Mouse (Mus musculus) forebrain, embryonic 11.5 days (tissue): ENCODE measurements at regions not wholly inside any gene's neighbourhood (a gene's known extent, or its start where the extent isn't known, plus 50 kb on each side); places are given as distances from the start of the nearest gene placed in this dataset.
A peak's percentile ranks its signal among the peaks of the same experiment; 100 is the strongest.

ENCODE experiments used
- ATAC-seq: fragments of 200-750 bp; cut with Nextera tagmentation; replicated peaks from 2 replicates; pipeline ENCODE4 v1.8.0; 2017; ENCODE audit warnings: moderate TSS enrichment; ENCODE audit not compliant: low FRiP score
- DNase-seq: peaks from one replicate; pipeline ENCODE4 v3.0.0-alpha.2; 2017; ENCODE audit warnings: low spot score
- H3K27ac ChIP-seq: fragments of 300-500 bp; sonication (generic); 2 replicates; pipeline ENCODE4 v1.5.1; 2014; ENCODE audit warnings: low read depth, low read length
- H3K27me3 ChIP-seq: fragments of 300-500 bp; sonication (generic); 2 replicates; pipeline ENCODE4 v1.6.1; 2014; ENCODE audit warnings: mild to moderate bottlenecking, low read length, mixed read lengths; ENCODE audit not compliant: control insufficient read depth, insufficient read depth
- H3K36me3 ChIP-seq: fragments of 300-500 bp; sonication (generic); 2 replicates; pipeline ENCODE4 v1.6.1; 2014; ENCODE audit warnings: mild to moderate bottlenecking, low read length, moderate library complexity, mixed read lengths; ENCODE audit not compliant: control insufficient read depth, insufficient read depth
- H3K4me1 ChIP-seq: fragments of 300-500 bp; sonication (generic); replicated peaks from 2 replicates; pipeline ENCODE4 v1.6.1; 2014; ENCODE audit warnings: low read length, mixed read lengths; ENCODE audit not compliant: control insufficient read depth, insufficient read depth
- H3K4me2 ChIP-seq: fragments of 300-500 bp; sonication (generic); 2 replicates; pipeline ENCODE4 v1.6.1; 2014; ENCODE audit warnings: low read depth, mild to moderate bottlenecking, low read length, moderate library complexity, mixed read lengths; ENCODE audit not compliant: severe bottlenecking
- H3K4me3 ChIP-seq: fragments of 300-500 bp; sonication (generic); 2 replicates; pipeline ENCODE4 v1.5.1; 2014; ENCODE audit warnings: low read depth, low read length
- H3K9ac ChIP-seq: fragments of 300-500 bp; sonication (generic); 2 replicates; pipeline ENCODE4 v1.6.1; 2014; ENCODE audit warnings: low read length
- H3K9me3 ChIP-seq: fragments of 300-500 bp; sonication (generic); 2 replicates; pipeline ENCODE4 v1.6.1; 2016; ENCODE audit warnings: low read length, mixed read lengths; ENCODE audit not compliant: control insufficient read depth
- WGBS: fragments of 180-500 bp; shearing (Covaris S2); extraction: QIAGEN DNeasy Blood & Tissue Kit; methylation state at CpG from one replicate; pipeline ENCODE4 v1.1.7; 2014; 5-methylcytosine and 5-hydroxymethylcytosine counted together

DNA sequence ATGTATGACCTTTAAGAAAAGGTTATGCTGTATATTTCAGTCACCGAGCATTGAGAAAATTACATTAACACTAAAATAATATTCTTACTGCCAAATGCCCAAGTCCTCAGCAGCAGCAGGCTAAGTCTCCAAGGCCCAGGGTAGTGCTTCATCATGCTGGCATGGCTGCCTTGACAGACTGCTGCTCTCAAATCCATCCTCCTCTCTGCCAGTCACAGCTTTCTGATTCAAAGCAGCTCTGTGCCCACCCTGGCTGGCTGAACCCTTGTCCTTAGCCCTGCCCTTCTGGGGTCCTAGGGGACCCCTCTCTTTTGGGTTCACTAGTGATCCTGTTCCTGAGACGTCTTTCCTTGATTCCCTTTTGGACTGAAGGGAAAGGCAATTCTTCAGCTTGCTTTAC, 251.0 kb downstream of the Gm10295 start:
- H3K4me2 ChIP-seq = no peak overlapping the region
- no peaks in the 10 kb centered on the region for H3K4me1 ChIP-seq
- no peaks in the 10 kb centered on the region for H3K9me3 ChIP-seq
- DNase-seq (no peak), ATAC-seq (no peak)
- no peaks in the 10 kb centered on the region for H3K36me3 ChIP-seq
- no peak overlapping the region for H3K4me3 ChIP-seq
- H3K27ac ChIP-seq = no peak overlapping the region
- H3K27me3 ChIP-seq = no peaks in the 10 kb centered on the region
- no peak overlapping the region for H3K9ac ChIP-seq
- WGBS = 82% methylated on average over 2 of the region's 2 CpGs

GRCm38 (mm10) chr7:71098276-71098675, 253.0 kb downstream of the Gm10295 start:
- H3K4me2 ChIP-seq = no peak overlapping the region
- no peak for ATAC-seq
- H3K9me3 ChIP-seq = no peaks in the 10 kb centered on the region
- no peak for DNase-seq
- H3K27ac ChIP-seq = no peak overlapping the region
- H3K4me1 ChIP-seq = no peaks in the 10 kb centered on the region
- H3K36me3 ChIP-seq = no peaks in the 10 kb centered on the region
- H3K9ac ChIP-seq = no peak overlapping the region
- WGBS = 55% methylated on average over 4 of the region's 4 CpGs
- no peak overlapping the region for H3K4me3 ChIP-seq
- H3K27me3 ChIP-seq = no peaks in the 10 kb centered on the region

DNA sequence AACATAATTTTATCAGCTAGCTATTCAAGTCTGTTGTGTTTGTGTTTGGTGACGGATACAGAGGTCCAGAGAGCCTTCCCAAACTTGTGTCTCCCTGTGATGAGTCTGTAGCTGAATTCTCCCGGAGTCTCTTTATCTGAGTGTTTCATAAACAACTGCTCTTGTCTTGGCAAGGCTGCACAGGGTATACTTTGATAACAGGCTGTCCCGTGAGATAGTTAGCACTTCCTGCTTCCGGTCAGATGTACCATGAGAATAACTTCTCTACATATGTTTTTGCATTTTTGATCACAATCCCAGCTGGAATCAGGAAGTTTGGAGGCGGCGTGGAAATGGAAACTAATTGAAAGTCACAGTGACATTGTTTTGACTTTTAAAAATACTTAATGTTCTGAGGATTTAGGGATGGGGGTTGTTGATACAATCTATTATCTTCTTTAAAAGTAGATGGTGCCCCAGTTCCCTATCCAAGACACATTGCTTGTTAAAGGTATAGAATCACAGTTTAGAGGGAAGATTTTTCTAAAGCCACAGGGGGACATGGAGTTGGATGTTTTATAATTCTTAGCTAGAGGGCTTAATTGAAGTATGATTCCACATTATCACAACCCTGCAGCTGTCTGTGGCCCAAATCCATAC, 257.9 kb downstream of the Gm10295 start:
- Histone ChIP-seq H3K9ac (no peak overlapping the region), H3K27ac (no peak overlapping the region), H3K4me1 (no peaks in the 10 kb centered on the region), H3K9me3 (no peaks in the 10 kb centered on the region), H3K4me3 (no peak overlapping the region), H3K36me3 (no peaks in the 10 kb centered on the region), H3K4me2 (no peak overlapping the region), H3K27me3 (no peaks in the 10 kb centered on the region)
- ATAC-seq (no peak), DNase-seq (no peak)
- 86% methylated on average over 6 of the region's 6 CpGs for WGBS

- no peak for DNase-seq
- Histone ChIP-seq H3K9me3 (no peaks in the 10 kb centered on the region), H3K4me2 (no peak overlapping the region), H3K27ac (no peak overlapping the region), H3K4me3 (no peak overlapping the region), H3K27me3 (no peaks in the 10 kb centered on the region), H3K4me1 (no peaks in the 10 kb centered on the region), H3K9ac (no peak overlapping the region), H3K36me3 (no peaks in the 10 kb centered on the region)
- no peak for ATAC-seq
These were observed 258.5 kb downstream of the Gm10295 start for GRCm38 (mm10) chr7:71092825-71093224.

- H3K4me3 ChIP-seq = no peak overlapping the region
- H3K36me3 ChIP-seq = no peaks in the 10 kb centered on the region
- ATAC-seq = no peak
- H3K4me1 ChIP-seq = no peaks in the 10 kb centered on the region
- no peaks in the 10 kb centered on the region for H3K27me3 ChIP-seq
- H3K27ac ChIP-seq = no peak overlapping the region
- 83% methylated on average over 3 of the region's 3 CpGs for WGBS
- H3K9ac ChIP-seq = no peak overlapping the region
- no peak for DNase-seq
- H3K9me3 ChIP-seq = no peaks in the 10 kb centered on the region
- H3K4me2 ChIP-seq = no peak overlapping the region
These were observed 259.0 kb downstream of the Gm10295 start for GRCm38 (mm10) chr7:71092301-71092700.

- peak; percentile 36; the same call in 1 of the 2 replicates for ATAC-seq
- 6% methylated on average over 14 of the region's 14 CpGs for WGBS
- no peak overlapping the region for H3K4me3 ChIP-seq
These were observed 286.6 kb downstream of the Gm10295 start for GRCm38 (mm10) chr7:71064446-71065391.

DNA sequence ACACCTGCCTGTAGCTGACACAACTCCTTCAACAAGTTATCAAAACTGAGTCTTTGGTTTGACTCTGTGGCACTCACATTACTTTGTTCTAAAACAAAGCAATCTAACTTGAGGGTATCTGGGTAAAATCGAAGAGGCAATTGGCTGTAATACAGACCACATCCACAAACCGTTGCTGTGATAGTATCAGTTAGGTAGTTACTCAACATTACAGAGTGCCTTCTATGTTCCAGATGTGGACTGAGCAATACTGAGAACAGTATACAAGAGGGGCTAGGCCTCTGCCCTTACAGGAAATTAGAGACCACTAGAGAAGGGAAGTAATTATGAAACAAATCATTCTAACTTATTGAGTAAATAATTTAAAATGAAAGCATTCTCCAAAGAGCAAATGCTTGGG, 300.5 kb downstream of the Gm10295 start:
- Histone ChIP-seq H3K4me1 (no peaks in the 10 kb centered on the region), H3K4me3 (no peak overlapping the region), H3K9me3 (no peaks in the 10 kb centered on the region), H3K4me2 (no peak overlapping the region), H3K9ac (no peak overlapping the region), H3K27me3 (no peaks in the 10 kb centered on the region), H3K27ac (no peak overlapping the region), H3K36me3 (no peaks in the 10 kb centered on the region)
- DNase-seq = no peak
- WGBS = 80% methylated on average over 2 of the region's 2 CpGs
- no peak for ATAC-seq

More at GRCm38 (mm10) chr7:71064446-71065391, 286.6 kb downstream of the Gm10295 start:
- H3K9me3 ChIP-seq = no peaks in the 10 kb centered on the region
- peaks cover 3% of the 10 kb centered on the region; the same call in 1 of the 2 replicates for H3K4me1 ChIP-seq
- peak overlapping the region; percentile 21; the same call in 1 of the 2 replicates for H3K4me2 ChIP-seq
- no peak for DNase-seq
- no peak overlapping the region for H3K27ac ChIP-seq
- H3K9ac ChIP-seq = no peak overlapping the region
- H3K27me3 ChIP-seq = no peaks in the 10 kb centered on the region
- no peaks in the 10 kb centered on the region for H3K36me3 ChIP-seq

DNA sequence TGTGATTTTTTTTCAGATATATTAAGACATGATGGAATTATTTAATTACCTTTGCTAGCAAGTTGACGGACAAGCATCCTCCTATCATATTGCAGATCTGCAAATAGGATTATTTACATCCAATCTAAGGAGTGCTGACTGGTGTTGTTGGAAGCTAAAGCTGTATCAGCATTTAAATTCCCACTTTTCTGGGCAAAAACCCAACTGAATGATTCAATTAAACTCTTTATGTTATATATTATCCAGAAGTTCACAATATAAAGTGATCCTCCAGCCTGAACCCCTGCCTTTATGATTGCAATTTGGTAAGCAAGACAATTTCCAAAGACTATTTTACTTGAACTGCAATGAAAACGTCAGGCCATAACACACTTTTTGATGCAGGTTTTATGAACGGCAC, 304.1 kb downstream of the Gm10295 start:
- Histone ChIP-seq H3K4me3 (no peak overlapping the region), H3K27ac (no peak overlapping the region), H3K4me1 (no peaks in the 10 kb centered on the region), H3K4me2 (no peak overlapping the region), H3K9ac (no peak overlapping the region), H3K36me3 (no peaks in the 10 kb centered on the region), H3K27me3 (no peaks in the 10 kb centered on the region), H3K9me3 (no peaks in the 10 kb centered on the region)
- DNase-seq = no peak
- no peak for ATAC-seq
- WGBS = 80% methylated on average over 3 of the region's 3 CpGs
